Mouse (Mus musculus) bone marrow macrophage, adult 2 months (primary cell): ENCODE results near the gene Espl1. TPM values are rescaled to one million over a fixed set of nuclear protein-coding genes. Genes with fewer than 3 reads are reported as not detected.

ENCODE experiments used
- H3K27ac ChIP-seq: 2 replicates; pipeline ENCODE4 v1.5.1; 2012; ENCODE audit warnings: low read depth, low read length; ENCODE audit not compliant: insufficient read depth
- H3K4me1 ChIP-seq: 2 replicates; pipeline ENCODE4 v1.6.1; 2012; ENCODE audit warnings: low read length; ENCODE audit not compliant: control insufficient read depth, insufficient read depth
- H3K4me3 ChIP-seq: 2 replicates; pipeline ENCODE4 v1.5.1; 2012; ENCODE audit warnings: mild to moderate bottlenecking, low read length, moderate library complexity; ENCODE audit not compliant: insufficient read depth
- CTCF ChIP-seq: IDR thresholded peaks from 2 replicates; pipeline ENCODE4 v1.5.1; 2012; ENCODE audit warnings: low read depth, mild to moderate bottlenecking, low read length, moderate library complexity
- POLR2A ChIP-seq: IDR thresholded peaks from 2 replicates; pipeline ENCODE4 v1.6.1; 2012; ENCODE audit warnings: mild to moderate bottlenecking, low read depth, low read length, borderline replicate concordance
- polyA plus RNA-seq: library from polyadenylated mRNA; stranded (reverse); fragments of >200 nt; gene quantifications from 2 replicates; pipeline ENCODE4 v1.2.4, GENCODE M21; 2012; ENCODE audit not compliant: missing spikeins, insufficient read depth, insufficient read length

The Espl1 gene
- polyA plus RNA-seq, 1 experiment = 17.9 TPM

DNA sequence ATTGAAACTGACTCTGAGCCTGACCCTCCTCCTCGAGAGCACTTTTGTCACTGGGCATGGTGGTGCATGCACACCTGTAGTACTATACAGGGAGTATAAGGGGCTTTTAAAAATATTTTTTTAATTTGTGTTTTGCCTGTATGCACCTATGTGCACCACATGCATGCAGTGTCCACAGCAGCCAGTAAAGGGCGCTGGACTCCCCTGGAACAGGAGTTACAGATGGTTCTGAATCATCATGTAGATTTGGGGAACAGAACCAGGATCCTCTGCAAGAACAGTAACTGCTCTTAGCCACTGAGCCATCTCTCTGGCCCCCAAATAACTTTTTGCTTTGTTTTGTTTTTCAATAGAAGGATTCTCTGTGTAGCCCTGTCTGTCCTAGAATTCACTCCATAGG lies 56.1 kb downstream of the Espl1 start:
- peaks cover 6% of the 10 kb centered on the region for H3K4me1 ChIP-seq
- no peak for TF ChIP-seq CTCF
- TF ChIP-seq POLR2A = no peak
- no peak overlapping the region for H3K4me3 ChIP-seq
- H3K27ac ChIP-seq = no peak overlapping the region

GRCm38 (mm10) chr15:102353986-102354385 lies 57.9 kb downstream of the Espl1 start:
- Histone ChIP-seq H3K4me3 (no peak overlapping the region), H3K4me1 (peaks cover 4% of the 10 kb centered on the region), H3K27ac (no peak overlapping the region)
- no peak for TF ChIP-seq POLR2A
- no peak for TF ChIP-seq CTCF

- Histone ChIP-seq H3K4me3 (peak overlapping the region; percentile 43), H3K4me1 (peaks cover 3% of the 10 kb centered on the region), H3K27ac (no peak overlapping the region)
- TF ChIP-seq POLR2A = no peak
- no peak for TF ChIP-seq CTCF
Observed at GRCm38 (mm10) chr15:102355134-102355870, 59.2 kb downstream of the Espl1 start.

- peak overlapping the region; percentile 43 for H3K4me3 ChIP-seq
- TF ChIP-seq CTCF = no peak
- TF ChIP-seq POLR2A = no peak
- peaks cover 3% of the 10 kb centered on the region for H3K4me1 ChIP-seq
- H3K27ac ChIP-seq = no peak overlapping the region
Observed at GRCm38 (mm10) chr15:102355871-102356441, 59.9 kb downstream of the Espl1 start.

GRCm38 (mm10) chr15:102356501-102357325 lies 60.6 kb downstream of the Espl1 start:
- TF ChIP-seq CTCF (no peak), POLR2A (no peak)
- no peak overlapping the region for H3K27ac ChIP-seq
- H3K4me1 ChIP-seq = no peaks in the 10 kb centered on the region
- H3K4me3 ChIP-seq = no peak overlapping the region

GRCm38 (mm10) chr15:102358126-102358525 lies 62.1 kb downstream of the Espl1 start:
- H3K27ac ChIP-seq = no peak overlapping the region
- TF ChIP-seq CTCF (no peak), POLR2A (no peak)
- no peak overlapping the region for H3K4me3 ChIP-seq
- H3K4me1 ChIP-seq = no peaks in the 10 kb centered on the region

- TF ChIP-seq POLR2A = no peak
- no peak for TF ChIP-seq CTCF
- Histone ChIP-seq H3K4me1 (no peaks in the 10 kb centered on the region), H3K27ac (no peak overlapping the region), H3K4me3 (no peak overlapping the region)
Observed at GRCm38 (mm10) chr15:102358834-102359233, 62.8 kb downstream of the Espl1 start.

DNA sequence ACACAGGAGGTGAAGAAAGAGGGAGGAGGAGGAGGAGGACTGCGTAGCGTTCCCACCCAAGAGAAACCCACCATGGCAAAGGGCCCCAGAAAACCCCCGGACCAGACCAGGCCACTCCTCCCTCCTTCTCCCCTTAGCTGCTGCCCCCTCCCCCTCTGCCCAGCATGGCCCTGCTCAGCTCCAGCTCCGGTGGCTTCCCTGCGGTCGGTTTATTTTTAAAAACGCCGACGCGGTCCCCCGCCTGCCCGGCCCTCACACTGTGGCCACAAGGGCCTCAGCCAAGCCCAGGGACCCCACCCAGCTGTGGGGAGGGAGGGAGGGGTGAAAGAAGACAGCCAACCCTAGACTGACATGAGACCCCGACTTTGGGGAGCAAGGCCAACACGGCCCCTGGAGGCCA lies 66.6 kb downstream of the Espl1 start:
- Histone ChIP-seq H3K27ac (no peak overlapping the region), H3K4me3 (0 out of 2 replicates have a peak overlapping the region, but pooled peaks have one; percentile 2), H3K4me1 (no peaks in the 10 kb centered on the region)
- no peak for TF ChIP-seq POLR2A
- no peak for TF ChIP-seq CTCF

DNA sequence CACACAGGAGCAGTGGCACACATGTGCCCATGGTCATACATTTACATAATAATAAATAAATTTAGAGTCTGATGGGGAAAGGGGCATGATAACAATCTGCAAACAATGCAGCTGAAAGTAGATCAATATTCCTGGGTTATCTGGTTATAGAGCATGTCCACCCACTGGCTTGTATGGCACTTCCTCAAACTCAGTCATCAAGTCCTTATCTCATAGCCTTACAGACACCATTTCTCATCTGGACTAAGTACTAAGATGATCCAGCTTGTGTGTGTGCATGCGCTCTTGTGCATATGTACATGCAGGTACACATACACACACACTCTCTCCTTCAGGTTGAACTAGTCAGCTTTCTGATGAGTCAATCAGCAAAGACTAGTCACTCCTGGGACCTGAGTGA lies 68.6 kb downstream of the Espl1 start:
- TF ChIP-seq CTCF (no peak), POLR2A (no peak)
- H3K4me1 ChIP-seq = no peaks in the 10 kb centered on the region
- no peak overlapping the region for H3K27ac ChIP-seq
- no peak overlapping the region for H3K4me3 ChIP-seq

DNA sequence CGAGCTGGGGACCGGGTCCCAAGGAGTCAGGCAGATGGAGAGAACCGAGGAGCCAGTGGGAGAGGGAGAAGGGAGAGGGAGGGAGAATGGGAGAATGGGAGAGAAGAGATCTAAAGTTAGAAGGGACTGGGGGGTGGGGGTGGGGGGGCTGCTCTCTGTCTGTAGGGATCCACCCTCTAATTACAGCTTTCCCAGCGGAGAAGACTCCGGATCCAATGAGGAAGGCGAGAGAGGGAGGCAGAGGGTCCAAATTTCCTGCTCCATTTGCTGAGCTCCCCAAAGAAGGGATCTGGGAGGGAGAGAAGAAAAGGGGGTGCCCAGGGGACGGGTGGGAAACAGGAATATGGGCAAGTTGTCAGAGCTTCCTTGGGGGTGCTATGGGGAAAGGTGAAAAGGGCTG lies 70.2 kb downstream of the Espl1 start:
- no peak for TF ChIP-seq POLR2A
- no peak for TF ChIP-seq CTCF
- Histone ChIP-seq H3K4me1 (no peaks in the 10 kb centered on the region), H3K27ac (no peak overlapping the region), H3K4me3 (no peak overlapping the region)
